Mouse (Mus musculus) left cerebral cortex, postnatal 25 days (tissue): Measurements from ENCODE around the gene Rapgef1. TPM values are rescaled to one million over a fixed set of nuclear protein-coding genes. Genes with fewer than 3 reads are reported as not detected.

Experiments used
- DNase-seq, 2 experiments: peaks; one replicate each; pipeline ENCODE4 v3.0.0; 2022; ENCODE audit warnings: low spot score in 2 of 2, mixed read lengths in 1 of 2
- intact Hi-C: fragments of 180-260 bp; cut with DNase I; formaldehyde crosslinking; loops from one replicate; pipeline ENCODE4 v1.15.1; 2025
- total RNA-seq, 2 experiments: library from RNA; stranded (reverse); gene quantifications; 2 replicates each; pipeline ENCODE4 v1.2.3; 2021

Gene Rapgef1
- total RNA-seq, 2 experiments from 2014 or later: 110 TPM

GRCm38 (mm10) chr2:29639377-29639776, 19.9 kb downstream of the Rapgef1 start:
- no peak for DNase-seq
- intact Hi-C loops: no loop called here

DNA sequence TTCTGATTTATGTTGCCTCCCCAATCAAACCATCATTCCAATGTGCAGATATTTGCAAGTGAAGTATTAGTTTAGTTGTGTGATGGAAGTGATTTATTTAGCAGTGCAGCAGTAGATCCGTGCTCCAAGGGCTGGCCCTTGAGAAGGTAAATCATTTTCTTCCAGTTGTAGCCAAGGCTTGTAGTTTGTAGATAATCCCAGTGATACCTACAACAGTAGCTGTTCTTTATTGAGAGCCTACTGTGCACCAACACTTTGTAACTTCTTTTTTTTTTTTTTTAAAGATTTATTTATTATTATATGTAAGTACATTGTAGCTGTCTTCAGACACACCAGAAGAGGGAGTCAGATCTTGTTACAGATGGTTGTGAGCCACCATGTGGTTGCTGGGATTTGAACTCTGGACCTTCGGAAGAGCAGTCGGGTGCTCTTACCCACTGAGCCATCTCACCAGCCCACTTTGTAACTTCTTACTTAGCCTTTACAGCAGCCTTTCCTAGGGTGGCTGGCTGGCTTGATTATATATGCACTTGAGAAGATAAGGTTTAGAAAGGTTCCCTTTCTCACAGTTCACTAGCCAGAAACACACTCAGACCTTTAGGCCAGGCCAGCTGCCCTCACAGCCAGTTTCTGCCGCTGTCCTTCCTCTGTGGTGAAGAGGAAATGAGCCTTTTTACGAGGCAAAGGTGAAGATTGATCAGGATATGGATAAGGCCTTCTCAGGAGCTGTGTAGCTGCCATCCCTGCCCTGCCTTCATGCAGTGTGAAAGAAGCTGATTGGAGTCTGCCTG, 20.6 kb downstream of the Rapgef1 start:
- intact Hi-C loops: no loop called here
- DNase-seq: no peak

GRCm38 (mm10) chr2:29641707-29642106, 22.2 kb downstream of the Rapgef1 start:
- intact Hi-C loops: no loop called here
- DNase-seq: no peak

DNA sequence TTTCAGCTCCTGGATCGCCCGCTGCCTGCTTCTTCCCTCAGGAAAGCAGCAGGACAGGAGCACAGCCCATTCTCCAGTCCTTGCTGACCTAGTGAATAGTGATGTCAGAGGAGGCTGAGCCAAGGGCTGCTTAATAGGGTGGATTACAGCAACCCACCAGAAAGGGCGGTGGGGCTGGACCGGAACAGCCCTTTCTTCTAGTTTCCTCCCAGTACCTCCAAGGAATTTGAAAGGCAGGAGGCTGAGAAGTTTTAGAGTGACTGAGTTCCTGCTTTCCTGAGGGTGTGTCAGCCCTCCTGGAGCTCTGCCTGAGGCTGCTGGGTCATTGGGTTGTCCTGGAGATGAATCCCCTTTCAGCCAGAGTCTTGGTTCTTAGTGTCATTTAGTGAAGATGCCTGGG, 23.9 kb downstream of the Rapgef1 start:
- no peak for DNase-seq
- intact Hi-C loops: no loop called here

GRCm38 (mm10) chr2:29645071-29645628, 25.6 kb downstream of the Rapgef1 start:
- peak in 1 of 2 experiments; percentile 33 for DNase-seq
- intact Hi-C loops: no loop called here

- intact Hi-C loops: loop anchor here (2.0 kb wide), 2 partner anchors 22 to 68 kb away; no protein-coding TSS in a partner anchor
- no peak for DNase-seq
Observed at GRCm38 (mm10) chr2:29646613-29647012, 27.1 kb downstream of the Rapgef1 start.

GRCm38 (mm10) chr2:29647162-29647561, 27.6 kb downstream of the Rapgef1 start:
- no peak for DNase-seq
- intact Hi-C loops: loop anchor here (2.0 kb wide), 2 partner anchors 22 to 68 kb away; no protein-coding TSS in a partner anchor

GRCm38 (mm10) chr2:29647808-29648207, 28.3 kb downstream of the Rapgef1 start:
- intact Hi-C loops: loop anchor here (2.0 kb wide), 2 partner anchors 23 to 67 kb away; no protein-coding TSS in a partner anchor
- peak; percentile 75 to 96 for DNase-seq

DNA sequence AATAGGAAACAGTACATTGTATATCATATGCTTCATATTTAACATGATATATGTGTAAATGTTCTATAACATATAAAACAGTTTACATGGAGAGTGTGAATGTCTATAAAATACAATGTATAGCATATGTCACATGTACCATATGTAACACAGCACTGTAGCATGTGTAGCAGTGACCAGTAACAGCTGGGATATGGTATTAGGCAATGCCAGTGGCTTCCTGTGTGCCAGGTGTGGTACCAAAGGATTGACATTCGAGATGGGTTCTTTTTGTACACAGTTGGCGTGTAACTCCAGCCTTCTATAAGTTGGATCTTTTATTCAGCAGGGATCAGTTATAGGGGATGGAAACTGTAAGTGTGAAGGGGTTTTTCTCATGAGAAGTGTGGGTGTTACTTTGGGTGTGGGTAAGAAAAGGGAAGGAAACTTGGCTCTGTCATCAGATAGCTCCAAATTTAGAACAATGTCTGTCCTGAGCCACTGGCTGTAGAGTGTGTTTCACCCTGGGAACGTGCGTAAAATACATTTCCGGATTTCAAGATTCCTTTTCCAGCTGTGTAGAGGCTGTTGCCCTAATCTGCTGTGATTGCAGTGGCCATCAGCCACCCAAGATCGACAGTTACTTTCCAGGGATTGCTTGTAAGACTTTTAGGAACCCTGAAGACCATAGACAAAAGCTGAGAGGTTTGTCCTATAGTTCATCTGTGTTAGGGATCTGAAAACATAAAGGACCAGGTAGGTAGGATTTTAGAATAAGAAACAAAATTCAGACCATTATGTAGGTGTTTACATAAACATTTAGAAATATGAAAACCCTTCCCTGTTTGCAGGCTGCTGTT, 29.7 kb downstream of the Rapgef1 start:
- DNase-seq: peak in 1 of 2 experiments; percentile 63
- intact Hi-C loops: no loop called here

DNA sequence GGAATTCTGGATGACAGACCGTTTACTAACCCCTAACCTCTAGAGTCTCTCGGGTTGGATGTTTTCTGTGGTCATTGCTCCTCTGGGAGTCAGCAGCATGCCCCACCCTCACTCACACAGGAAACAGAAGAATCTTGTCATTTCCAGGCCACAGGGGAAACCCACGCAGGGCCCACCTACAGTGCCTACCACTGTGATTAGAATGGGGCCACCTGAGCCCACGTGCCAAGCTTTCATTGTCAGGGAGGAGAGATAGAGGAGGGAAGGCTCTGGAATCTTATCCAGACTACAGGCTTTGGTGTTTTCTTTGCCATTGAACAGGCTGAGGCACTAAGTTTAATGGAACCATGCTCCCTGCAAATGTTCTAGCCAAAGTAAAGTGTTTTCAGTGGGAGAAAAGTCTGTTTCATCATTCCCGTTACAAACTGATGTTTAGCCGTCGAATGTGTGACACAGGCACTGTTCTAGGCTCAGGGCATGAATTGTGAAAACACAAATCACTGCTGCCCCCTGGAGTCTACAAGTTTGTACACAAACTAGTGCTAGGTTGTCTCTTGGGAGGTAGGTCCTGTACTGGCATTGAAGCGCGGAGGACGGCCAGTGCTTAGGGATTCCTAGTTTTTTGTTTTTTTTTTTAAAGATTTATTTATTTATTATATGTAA, 30.4 kb downstream of the Rapgef1 start:
- DNase-seq: peak in 1 of 2 experiments; percentile 45
- intact Hi-C loops: no loop called here

DNA sequence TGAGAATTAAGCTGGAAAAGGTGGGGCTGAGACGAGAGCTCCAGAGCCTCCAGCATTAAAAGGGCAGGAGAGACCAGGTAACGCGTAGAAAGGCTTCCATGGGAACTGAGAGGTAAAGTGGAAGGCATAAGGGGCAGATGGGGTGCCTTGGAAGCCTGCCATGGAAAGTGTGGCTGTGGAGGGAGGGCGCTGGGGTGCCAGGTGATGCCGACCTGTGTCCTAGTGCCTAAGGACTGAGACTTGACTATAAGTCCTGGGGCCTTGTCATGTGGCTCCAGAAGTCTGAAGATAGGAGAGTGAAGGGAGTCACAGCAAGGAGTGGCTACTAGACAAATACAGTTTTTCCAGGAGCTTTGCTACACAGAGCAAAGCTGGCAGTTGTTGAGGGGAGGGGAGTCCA, 32.4 kb downstream of the Rapgef1 start:
- intact Hi-C loops: no loop called here
- DNase-seq: no peak

DNA sequence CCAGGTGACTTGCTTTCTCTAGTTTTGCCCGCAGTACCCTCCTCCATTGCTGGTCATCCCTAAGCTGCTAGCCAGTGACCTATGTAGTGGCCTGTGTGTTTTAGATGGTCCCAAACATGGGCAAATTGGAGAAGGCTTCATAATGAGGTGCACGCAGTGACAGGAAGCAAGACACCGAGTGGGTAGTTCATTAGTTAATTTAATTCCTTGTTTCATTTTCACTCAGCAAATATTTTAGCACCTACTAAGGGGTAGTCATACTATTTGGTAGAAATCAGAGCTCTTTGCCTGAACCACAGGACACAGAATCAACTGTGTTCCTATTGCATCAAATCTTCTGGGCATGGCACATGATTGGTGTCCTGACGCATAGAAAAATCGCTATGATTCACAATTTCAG, 35.9 kb downstream of the Rapgef1 start:
- intact Hi-C loops: no loop called here
- no peak for DNase-seq

- DNase-seq: no peak
- intact Hi-C loops: no loop called here
Observed at GRCm38 (mm10) chr2:29656095-29656494, 36.6 kb downstream of the Rapgef1 start.

- intact Hi-C loops: no loop called here
- no peak for DNase-seq
Observed at GRCm38 (mm10) chr2:29657089-29657488, 37.6 kb downstream of the Rapgef1 start.

GRCm38 (mm10) chr2:29661751-29662191, 42.3 kb downstream of the Rapgef1 start:
- intact Hi-C loops: no loop called here
- no peak for DNase-seq

DNA sequence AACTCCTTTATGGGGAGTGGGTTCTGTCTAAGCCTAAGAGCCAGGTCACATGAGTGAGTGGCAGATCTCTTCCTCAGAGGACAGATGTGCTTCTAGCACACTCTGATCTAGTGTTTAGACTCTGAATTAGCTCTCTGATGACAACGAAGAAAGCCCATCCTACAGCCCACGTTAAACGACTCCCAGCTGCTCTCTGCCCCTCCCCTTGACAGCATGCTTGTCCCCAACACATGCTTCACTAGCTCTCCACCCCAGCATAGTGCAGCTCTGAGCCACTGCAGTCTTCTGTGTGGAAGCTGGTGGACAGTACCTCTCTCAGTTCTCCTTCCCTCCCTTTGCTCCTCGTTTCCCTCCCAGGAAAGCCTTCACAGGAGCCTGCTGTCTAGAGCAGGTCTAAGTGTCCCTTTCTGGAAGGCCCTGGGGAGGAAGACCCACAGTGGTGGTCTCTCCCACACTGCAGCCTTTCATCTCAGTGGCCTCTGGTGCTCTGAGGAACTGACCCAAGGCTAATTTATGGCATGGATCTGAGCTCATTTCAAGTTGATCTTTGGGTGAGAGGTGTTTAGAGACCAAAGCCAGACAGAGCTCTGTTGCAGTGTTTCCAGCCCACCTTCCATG, 43.8 kb downstream of the Rapgef1 start:
- intact Hi-C loops: no loop called here
- DNase-seq: no peak

DNA sequence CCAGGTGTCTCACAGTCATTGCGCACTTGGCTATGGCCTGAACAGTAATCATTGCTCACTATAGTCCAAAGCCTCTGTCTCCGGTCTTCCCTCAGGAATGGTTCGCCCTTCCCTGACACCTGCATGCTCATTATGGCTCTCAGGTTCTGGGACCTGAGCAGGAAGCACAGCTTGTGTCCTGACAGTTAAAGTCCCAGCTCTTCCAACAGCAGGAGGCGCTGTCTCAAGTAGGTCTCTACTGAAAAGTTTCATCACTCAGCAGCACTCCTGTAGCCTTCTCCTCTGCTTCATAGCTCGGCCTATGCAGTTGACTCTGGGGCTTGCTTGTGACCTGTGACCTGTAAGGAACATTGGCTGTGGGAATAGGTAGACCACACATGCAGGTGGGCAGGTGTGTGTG, 45.9 kb downstream of the Rapgef1 start:
- no peak for DNase-seq
- intact Hi-C loops: no loop called here

DNA sequence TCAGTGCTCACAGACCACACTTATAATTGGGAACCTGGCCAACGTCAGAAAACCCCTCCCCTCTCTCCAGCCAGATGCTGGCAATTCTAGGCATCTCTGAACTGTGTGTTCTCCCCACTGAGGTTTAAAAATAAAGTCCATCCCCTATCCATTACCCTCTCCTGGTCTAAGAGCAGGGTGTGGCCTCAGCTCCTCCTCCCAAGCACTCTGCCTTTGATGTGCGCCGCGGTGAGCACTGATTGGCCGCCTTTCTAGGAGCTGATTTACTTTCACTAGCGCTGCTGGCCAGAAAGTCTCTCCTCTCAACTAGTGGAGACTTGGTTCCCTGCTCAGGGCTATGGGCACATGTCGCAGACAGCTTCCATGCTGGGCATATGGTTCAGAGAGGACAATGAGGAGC, 47.1 kb downstream of the Rapgef1 start:
- intact Hi-C loops: no loop called here
- no peak for DNase-seq

DNA sequence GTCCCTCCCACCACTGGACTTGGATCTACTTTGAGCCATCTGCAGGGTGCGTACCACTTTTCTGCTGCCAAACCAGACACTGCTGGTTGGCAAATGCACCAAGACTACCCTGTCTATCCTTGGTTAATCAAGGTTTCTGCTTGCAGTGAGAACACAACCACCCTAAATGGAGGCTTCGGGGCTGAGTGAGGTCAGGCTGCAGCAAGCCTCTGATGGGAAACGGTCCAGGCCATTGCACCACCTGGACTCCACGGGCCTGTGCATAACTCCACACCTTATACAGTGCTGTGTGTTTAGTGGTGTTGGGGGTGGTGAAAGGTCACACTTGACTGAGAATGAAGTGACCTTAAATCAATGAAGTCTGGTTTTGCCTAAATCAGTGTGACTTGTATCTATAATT, 47.6 kb downstream of the Rapgef1 start:
- intact Hi-C loops: no loop called here
- no peak for DNase-seq
